Mouse (Mus musculus): ENCODE results near the gene Fam45a.
"Not testable (repeated sequence)": the region's sequence is repeated elsewhere in the genome, so short reads cannot be mapped to it uniquely, and the experiment has no call there.

The Fam45a gene

DNA sequence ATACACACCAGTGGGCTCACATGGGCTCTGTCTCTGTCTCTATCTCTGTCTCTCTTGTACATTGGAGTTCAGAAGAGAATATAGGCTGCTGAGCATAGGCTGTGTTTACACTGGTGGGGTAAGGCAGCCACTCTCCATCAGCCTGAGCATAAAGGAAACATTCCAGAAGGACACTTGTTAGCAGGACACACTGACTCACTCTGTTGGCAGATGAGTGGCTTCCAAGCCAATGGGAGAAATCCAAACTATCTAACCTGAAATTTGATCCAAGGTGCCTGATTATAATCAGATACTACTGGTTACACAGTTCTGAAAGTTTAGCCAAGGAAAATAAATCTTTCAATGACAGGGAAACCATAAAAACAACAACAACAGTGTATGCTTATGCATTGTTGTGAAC, 34.3 kb downstream of the Fam45a start:
- in situ Hi-C loops (cut with MboI), result no loop called here

DNA sequence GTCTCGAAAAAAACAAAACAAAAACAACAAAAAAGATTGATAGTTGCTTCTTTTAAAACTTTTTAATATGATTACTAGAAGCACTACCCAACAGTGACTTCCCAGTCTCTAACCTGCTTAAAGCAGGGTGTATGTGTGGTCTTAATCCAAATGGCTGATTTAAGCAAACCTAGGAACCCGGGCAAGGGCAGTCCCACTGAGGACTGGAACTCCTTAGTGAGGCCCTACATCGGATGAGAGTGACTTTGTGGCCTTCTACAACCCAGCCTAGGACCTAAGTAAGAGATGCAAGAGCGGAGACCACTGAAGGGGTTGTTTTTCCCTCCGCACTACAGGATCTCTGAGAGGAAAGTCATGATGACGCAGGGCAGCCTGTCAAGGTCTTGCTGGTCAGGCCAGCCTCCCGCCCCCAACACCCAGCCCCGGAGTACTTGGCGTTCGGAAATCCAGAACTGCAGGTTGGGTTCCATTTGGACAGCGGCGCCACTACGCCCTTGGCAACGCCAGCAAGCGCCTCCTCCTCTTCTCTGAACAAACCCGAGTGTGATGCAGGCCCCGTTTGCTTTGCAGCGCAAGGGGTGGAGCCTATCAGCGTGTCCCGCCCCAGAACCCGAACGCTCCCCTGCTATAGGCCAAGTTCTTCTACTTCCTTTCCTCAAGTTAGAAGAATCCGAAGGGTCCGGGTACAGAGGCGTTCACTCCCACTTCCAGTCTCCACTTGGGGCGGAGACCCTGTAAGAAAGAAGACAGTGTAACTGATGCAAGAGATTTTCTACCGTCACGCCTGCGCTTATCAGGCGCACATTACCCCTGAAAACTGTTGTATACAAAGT, 49.7 kb downstream of the Fam45a start, which contains the start of gene Sfxn4:
Gene Sfxn4, minus strand, starts transcription at position 612 of the 833 bp plus-strand sequence.
- in situ Hi-C loops (cut with MboI), result no loop called here

DNA sequence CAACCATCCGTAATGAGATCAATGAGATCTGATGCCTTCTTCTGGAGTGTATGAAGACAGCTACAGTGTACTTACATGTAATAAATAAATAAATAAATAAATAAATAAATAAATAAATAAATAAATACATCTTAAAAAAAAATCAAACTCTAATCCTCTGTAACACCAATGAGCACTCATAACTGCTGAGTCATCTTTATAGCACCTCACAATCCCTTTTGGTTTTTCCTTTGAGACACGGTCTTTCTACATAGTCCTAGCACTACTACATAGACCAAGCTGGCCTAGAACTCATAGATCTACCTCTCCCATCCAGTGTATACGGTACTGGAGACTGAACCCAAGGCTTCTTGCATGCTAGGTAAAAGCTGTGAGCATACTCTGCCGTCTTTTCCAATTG, 54.8 kb downstream of the Fam45a start:
- in situ Hi-C loops (cut with MboI), result not testable (repeated sequence)

DNA sequence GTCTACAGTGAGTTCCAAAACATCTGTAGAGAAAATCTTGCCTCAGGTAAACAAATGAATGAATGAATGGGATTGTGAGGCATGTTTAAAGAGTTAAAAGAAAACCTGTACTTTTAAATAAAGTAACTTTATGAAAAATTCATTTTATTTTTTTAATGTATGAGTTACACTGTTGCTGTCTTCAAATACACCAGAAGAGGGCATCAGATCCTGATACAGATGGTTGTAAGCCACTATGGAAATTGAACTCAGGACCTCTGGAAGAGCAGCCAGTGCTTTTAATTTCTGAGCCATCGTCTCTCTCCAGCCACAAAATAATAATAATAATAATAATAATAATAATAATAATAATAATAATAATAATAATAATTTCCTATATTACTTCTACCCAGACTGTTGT, 59.1 kb downstream of the Fam45a start:
- in situ Hi-C loops (cut with MboI), result no loop called here

DNA sequence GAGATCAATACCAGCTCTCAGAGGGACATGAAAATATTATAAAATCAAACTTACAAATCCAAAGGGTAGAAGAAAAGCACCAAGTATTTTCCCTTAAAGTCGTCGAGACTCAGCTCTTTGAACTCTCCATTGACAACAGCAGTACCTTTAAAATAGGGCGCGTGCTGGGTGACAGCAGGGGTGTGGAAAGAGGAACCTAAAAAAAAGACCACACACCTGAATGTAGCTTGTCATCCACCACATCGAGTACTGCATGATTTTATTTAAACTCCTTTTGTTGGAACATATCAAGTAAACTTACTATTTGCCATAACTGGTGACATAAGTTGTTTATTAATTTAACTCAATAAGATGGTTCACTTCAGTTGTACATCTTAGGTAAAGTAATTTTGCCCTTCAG, 60.0 kb downstream of the Fam45a start:
- in situ Hi-C loops (cut with MboI), result no loop called here

DNA sequence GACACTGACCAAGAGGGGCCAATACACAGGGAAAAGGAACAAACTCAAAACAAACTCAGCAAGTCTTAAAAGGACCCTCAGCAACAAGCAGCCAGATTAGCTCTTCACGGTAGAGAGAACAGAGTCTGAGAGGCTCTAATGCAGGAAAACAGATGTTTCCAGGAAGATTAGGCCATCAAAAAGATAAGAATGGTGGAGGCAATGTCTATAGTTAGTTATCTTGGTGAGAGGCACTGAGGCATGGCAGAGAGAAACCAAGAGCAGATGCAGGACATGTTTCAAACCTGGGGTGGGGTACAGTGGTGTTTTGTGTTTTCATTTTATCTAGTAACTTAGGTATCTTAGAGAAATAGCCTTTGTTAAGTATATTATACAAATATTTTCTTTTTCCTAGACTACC, 60.9 kb downstream of the Fam45a start:
- in situ Hi-C loops (cut with MboI), result no loop called here

DNA sequence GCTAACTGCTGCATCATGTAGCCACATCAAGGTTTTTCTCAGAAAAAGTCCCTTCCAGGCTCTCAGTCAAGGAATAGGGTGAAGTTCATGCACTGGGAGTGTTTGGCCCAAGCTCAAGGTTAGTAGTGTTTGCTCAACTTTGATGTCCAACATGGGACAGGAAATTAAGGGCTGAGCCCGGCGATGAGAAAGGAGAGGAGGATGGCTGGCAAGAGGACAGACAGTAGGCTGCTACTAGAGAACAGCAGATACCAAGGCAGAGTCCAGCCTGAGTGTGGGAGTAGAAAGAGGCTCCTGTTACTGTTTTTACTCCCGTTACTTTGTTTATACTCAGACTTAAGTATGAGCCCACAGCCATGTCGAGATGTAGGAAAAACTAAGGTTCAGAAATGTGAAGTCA, 62.1 kb downstream of the Fam45a start:
- in situ Hi-C loops (cut with MboI), result no loop called here

DNA sequence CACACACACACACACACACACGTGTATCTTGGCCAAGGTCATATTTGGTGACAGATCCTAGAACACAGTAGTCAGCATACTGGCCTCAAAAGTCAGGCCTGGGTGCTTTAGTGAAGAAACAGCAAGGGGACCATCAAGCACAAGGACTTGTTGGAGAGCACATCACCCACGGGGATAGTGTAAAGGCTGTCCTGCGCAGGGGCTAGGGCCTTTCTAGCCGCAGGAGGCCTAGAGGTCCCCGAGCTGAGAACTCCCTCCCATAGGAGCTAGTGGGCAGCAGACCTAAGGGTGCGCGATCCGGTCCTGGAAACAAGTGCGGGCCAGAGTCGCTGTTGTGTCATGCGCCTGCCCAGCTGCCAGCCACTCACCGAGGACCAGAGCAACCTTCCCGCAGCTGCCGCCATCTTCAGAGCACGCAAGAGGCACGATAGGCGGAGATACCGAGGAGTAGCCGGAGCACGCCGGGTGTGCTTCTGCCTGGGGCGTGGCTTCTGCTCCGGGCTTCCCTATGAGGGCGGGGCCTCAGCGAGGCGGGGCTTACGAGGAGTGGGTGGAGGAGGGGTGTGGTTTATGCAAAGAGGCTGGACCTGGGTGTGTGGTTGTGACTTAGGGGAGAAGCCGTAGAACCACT, 62.8 kb downstream of the Fam45a start, which contains the start of gene Prdx3:
Gene Prdx3, minus strand, starts transcription at position 493 of the 631 bp plus-strand sequence.
- in situ Hi-C loops (cut with MboI), result no loop called here

DNA sequence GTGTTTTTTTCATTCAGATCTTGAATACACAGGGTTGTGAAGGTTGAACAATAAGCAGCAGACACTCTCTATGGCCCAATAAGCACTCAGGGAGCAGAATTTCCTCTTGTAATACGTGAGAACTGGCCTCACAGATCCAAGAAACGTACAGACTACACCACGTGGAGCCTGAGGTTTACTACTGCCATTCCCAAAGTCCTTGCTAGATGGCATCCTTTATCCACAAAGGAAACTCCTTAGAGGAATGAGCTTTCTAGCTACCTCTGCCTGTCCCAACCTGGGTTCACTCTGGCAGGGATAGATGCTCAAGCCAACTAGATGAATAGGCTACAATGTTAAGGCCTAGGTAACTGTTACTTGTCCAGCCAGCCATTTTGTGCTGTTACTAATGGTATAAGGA, 71.7 kb downstream of the Fam45a start:
- in situ Hi-C loops (cut with MboI), result no loop called here
